Mouse (Mus musculus): ENCODE results near the gene Rmnd1. TPM values are rescaled to one million over a fixed set of nuclear protein-coding genes. Genes with fewer than 3 reads are reported as not detected.
"Not testable (repeated sequence)": the region's sequence is repeated elsewhere in the genome, so short reads cannot be mapped to it uniquely, and the experiment has no call there.

Gene Rmnd1
- polyA plus RNA-seq, 1 experiment from 2014 or later = 51.9 TPM

DNA sequence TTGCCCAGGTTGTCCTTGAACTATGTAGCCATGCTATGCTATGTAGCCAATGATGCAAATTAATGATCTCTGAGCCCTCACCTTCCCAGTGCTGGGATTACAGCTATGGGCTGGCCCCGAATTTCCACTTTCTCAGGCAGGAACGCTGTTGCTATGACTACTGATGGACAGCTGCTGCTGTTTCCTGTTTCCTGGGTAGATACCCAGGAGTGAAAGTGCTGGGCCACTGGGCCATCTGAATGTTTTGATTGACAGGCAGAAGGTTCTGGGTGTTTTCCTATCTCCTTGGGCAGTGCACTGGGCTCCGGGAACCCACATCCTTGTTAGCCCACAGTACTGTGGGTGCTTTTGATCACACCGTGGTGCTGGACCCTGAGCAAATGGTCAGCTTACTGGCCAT, 24.2 kb upstream of the Rmnd1 start:
- H3K9me3 ChIP-seq (ENCODE audit: control insufficient read depth, low read length) = no peaks in the 10 kb centered on the region
- H3K36me3 ChIP-seq (ENCODE audit: control insufficient read depth, insufficient read depth, low read length) = no peaks in the 10 kb centered on the region
- no peak overlapping the region for H3K9ac ChIP-seq (ENCODE audit: low read depth, low read length)
- 81% methylated on average over 4 of the region's 4 CpGs for WGBS
- no peaks in the 10 kb centered on the region for H3K4me1 ChIP-seq (replicated peaks; ENCODE audit: control insufficient read depth, insufficient read depth, low read length)
- no peaks in the 10 kb centered on the region for H3K27me3 ChIP-seq (ENCODE audit: control insufficient read depth, insufficient read depth, low read length)
- DNase-seq (ENCODE audit: low spot score) = no peak
- ATAC-seq (ENCODE audit: low FRiP score) = no peak
- no peak overlapping the region for H3K4me2 ChIP-seq (replicated peaks; ENCODE audit: low read depth, low read length)
- H3K4me3 ChIP-seq (ENCODE audit: low read depth, low read length) = no peak overlapping the region
- no peak overlapping the region for H3K27ac ChIP-seq (ENCODE audit: low read depth, low read length)

DNA sequence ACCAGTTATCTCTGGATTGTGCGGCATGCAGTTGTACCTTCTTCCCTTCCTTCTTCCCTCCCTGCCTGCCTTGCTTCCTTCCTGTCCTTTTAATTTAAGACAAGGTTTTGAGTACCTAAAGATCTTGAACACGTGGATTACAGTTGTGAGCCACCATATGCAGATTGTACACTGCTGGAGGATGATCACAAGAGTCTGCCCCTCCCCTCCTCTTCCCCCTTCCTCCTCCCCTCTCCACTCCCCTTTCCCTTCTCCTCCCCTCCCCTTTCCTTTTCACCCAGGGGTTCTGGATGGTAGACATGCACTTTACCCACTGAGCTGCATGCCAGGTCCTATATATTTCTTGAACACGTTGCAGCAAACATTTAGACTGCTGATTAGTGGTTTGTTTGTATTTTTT, 3.2 kb upstream of the Rmnd1 start:
- Histone ChIP-seq H3K27ac (ENCODE audit: low read depth, low read length) (no peak overlapping the region), H3K4me2 (replicated peaks; ENCODE audit: low read depth, low read length) (no peak overlapping the region), H3K27me3 (ENCODE audit: control insufficient read depth, insufficient read depth, low read length) (no peaks in the 10 kb centered on the region), H3K9ac (ENCODE audit: low read depth, low read length) (no peak overlapping the region), H3K36me3 (ENCODE audit: control insufficient read depth, insufficient read depth, low read length) (peaks cover 2% of the 10 kb centered on the region; the same call in 1 of the 2 replicates), H3K9me3 (ENCODE audit: control insufficient read depth, low read length) (no peaks in the 10 kb centered on the region), H3K4me3 (ENCODE audit: low read depth, low read length) (no peak overlapping the region), H3K4me1 (replicated peaks; ENCODE audit: control insufficient read depth, insufficient read depth, low read length) (no peaks in the 10 kb centered on the region)
- DNase-seq (ENCODE audit: low spot score) = no peak
- ATAC-seq (ENCODE audit: low FRiP score) = no peak
- 91% methylated on average over 3 of the region's 3 CpGs for WGBS

DNA sequence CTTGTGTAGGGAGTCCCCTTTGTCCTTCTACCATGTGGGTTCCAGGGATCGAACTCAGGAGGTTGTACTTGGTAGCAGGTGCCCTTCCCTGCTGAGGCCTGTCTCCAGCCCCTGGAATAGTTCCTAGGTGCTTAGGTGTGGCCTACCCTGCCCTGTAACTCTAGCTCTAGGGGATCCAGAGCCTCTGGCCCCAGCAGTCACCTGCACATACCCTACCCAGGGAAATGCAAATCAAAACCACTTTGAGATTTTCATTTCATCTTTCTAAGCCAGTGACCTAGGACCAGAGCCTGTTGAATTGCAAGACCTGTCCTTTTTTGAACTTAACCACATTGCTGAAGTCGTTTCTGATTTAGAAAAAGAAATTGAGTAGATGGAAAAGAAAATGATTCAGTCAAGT, 1.7 kb upstream of the Rmnd1 start:
- not testable (repeated sequence) for H3K4me3 ChIP-seq (ENCODE audit: low read depth, low read length); H3K4me2 ChIP-seq (replicated peaks; ENCODE audit: low read depth, low read length); H3K9ac ChIP-seq (ENCODE audit: low read depth, low read length); ATAC-seq (ENCODE audit: low FRiP score); H3K27me3 ChIP-seq (ENCODE audit: control insufficient read depth, insufficient read depth, low read length); DNase-seq (ENCODE audit: low spot score); H3K36me3 ChIP-seq (ENCODE audit: control insufficient read depth, insufficient read depth, low read length); H3K27ac ChIP-seq (ENCODE audit: low read depth, low read length); H3K9me3 ChIP-seq (ENCODE audit: control insufficient read depth, low read length); H3K4me1 ChIP-seq (replicated peaks; ENCODE audit: control insufficient read depth, insufficient read depth, low read length)
- WGBS = 93% methylated on average over 2 of the region's 2 CpGs

DNA sequence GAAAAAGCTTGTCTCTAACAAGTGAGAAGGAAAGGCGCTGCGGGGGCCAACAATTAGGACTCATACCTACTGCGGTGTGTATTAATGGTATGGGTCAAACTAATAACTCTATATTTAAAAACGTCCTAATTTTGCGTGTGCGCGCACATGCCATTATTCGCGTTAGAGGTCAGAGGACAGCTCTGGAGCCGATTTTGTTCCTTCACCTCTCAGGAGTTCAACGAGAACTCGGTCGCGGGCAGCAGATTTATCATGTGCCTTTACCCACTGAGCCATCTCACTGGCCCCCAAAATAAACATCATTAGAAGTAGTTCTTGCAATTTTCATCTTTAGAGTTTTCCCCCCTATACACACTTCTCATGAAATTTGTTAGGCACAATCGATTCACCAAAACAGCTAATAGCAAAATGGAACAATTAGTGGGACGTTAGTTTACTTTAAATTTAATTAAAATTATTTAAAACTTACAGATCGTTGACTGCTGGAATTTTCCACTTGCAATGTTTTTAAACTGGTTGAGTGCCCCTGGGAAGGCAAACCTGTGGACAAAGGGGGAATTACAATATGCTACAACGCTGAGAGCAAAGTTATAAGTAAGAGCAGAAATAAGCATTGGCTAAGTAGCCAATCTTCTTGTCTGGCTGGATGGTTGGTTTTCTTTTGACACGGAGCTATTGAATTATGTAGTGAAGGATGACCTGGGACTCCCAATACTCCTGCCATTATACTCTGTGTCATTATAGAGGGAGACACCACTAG, 988 bp upstream of the Rmnd1 start:
- H3K27ac ChIP-seq (ENCODE audit: low read depth, low read length) = peak overlapping the region; percentile 72
- no peaks in the 10 kb centered on the region for H3K4me1 ChIP-seq (replicated peaks; ENCODE audit: control insufficient read depth, insufficient read depth, low read length)
- H3K36me3 ChIP-seq (ENCODE audit: control insufficient read depth, insufficient read depth, low read length) = no peaks in the 10 kb centered on the region
- 11% methylated on average over 19 of the region's 19 CpGs for WGBS
- no peaks in the 10 kb centered on the region for H3K9me3 ChIP-seq (ENCODE audit: control insufficient read depth, low read length)
- peak overlapping the region; percentile 77 for H3K9ac ChIP-seq (ENCODE audit: low read depth, low read length)
- H3K27me3 ChIP-seq (ENCODE audit: control insufficient read depth, insufficient read depth, low read length) = no peaks in the 10 kb centered on the region
- DNase-seq (ENCODE audit: low spot score) (peak; percentile 42), ATAC-seq (ENCODE audit: low FRiP score) (no peak; the same call in 1 of the 2 replicates)
- peak overlapping the region; percentile 65 for H3K4me3 ChIP-seq (ENCODE audit: low read depth, low read length)
- H3K4me2 ChIP-seq (replicated peaks; ENCODE audit: low read depth, low read length) = peak overlapping the region; percentile 52

DNA sequence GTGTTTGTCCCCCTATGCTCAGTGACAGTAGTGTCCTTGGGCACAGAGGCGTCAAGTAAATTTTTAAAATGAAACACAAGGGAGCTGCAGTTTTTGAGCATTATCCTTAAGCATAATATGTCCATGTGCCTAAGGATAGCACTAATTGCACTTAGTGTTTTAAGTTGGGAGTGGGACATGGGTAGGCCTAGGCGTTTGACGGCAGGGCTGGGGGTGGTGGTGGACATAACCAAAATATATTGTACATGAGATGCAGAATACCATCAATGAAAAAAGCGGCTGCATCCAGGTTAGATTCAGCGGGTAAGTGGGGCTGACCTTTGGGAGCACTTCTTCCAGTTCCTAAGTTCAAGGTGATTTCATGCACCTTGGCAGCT, 454 bp downstream of the Rmnd1 start:
- Histone ChIP-seq H3K9ac (ENCODE audit: low read depth, low read length) (peak overlapping the region; percentile 69), H3K4me3 (ENCODE audit: low read depth, low read length) (peak overlapping the region; percentile 65), H3K27me3 (ENCODE audit: control insufficient read depth, insufficient read depth, low read length) (no peaks in the 10 kb centered on the region), H3K27ac (ENCODE audit: low read depth, low read length) (no peak overlapping the region), H3K9me3 (ENCODE audit: control insufficient read depth, low read length) (no peaks in the 10 kb centered on the region), H3K4me2 (replicated peaks; ENCODE audit: low read depth, low read length) (peak overlapping the region; percentile 74), H3K36me3 (ENCODE audit: control insufficient read depth, insufficient read depth, low read length) (no peaks in the 10 kb centered on the region), H3K4me1 (replicated peaks; ENCODE audit: control insufficient read depth, insufficient read depth, low read length) (no peaks in the 10 kb centered on the region)
- 18% methylated on average over 5 of the region's 5 CpGs for WGBS
- ATAC-seq (ENCODE audit: low FRiP score) (no peak; the same call in 1 of the 2 replicates), DNase-seq (ENCODE audit: low spot score) (no peak)

DNA sequence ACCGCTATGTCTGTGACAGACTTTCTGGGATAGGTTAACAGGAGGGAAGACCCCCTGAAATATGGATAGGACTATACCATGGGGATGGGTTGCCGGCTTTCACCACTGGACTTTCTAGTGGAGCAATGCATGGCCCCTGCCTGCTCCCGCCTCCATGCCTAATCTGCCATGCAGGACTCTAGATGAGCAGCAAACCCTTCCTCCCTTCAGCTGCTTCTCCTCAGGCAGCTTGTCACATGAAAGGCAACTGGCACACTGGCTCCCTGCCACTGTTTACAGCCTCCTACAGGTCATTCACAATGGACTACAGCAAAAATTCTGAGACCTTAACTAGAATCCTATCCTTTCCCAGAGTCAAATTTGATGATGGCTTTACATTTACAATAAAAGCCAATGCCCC, 1.4 kb downstream of the Rmnd1 start:
- DNase-seq (ENCODE audit: low spot score) = no peak
- no peak overlapping the region; the same call in 1 of the 2 replicates for H3K9ac ChIP-seq (ENCODE audit: low read depth, low read length)
- no peak overlapping the region for H3K4me2 ChIP-seq (replicated peaks; ENCODE audit: low read depth, low read length)
- H3K27me3 ChIP-seq (ENCODE audit: control insufficient read depth, insufficient read depth, low read length) = no peaks in the 10 kb centered on the region
- H3K27ac ChIP-seq (ENCODE audit: low read depth, low read length) = no peak overlapping the region
- WGBS = 90% methylated on average over 3 of the region's 3 CpGs
- no peak overlapping the region for H3K4me3 ChIP-seq (ENCODE audit: low read depth, low read length)
- H3K4me1 ChIP-seq (replicated peaks; ENCODE audit: control insufficient read depth, insufficient read depth, low read length) = no peaks in the 10 kb centered on the region
- H3K9me3 ChIP-seq (ENCODE audit: control insufficient read depth, low read length) = no peaks in the 10 kb centered on the region
- ATAC-seq (ENCODE audit: low FRiP score) = no peak
- H3K36me3 ChIP-seq (ENCODE audit: control insufficient read depth, insufficient read depth, low read length) = no peaks in the 10 kb centered on the region

DNA sequence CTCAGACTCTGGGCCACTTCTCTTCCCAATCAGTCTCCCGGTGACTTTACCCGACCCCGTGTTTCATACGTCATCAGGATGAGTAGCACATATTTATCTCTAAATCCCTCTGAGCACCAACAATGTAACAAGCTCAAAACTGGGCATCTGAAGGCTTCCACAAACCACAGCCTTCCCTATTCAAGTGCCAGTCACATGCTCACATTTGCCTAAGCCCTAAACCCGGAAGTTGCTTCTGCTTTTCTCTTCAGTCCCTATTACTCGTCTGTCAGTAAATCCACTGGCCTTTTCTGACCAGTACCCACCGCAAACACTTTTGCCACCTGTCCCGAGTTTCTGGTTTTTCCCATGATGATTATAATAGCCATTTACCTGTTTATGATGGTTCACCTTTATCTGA, 1.8 kb downstream of the Rmnd1 start:
- Histone ChIP-seq H3K27ac (ENCODE audit: low read depth, low read length) (no peak overlapping the region), H3K9ac (ENCODE audit: low read depth, low read length) (no peak overlapping the region), H3K9me3 (ENCODE audit: control insufficient read depth, low read length) (no peaks in the 10 kb centered on the region), H3K4me2 (replicated peaks; ENCODE audit: low read depth, low read length) (no peak overlapping the region), H3K27me3 (ENCODE audit: control insufficient read depth, insufficient read depth, low read length) (no peaks in the 10 kb centered on the region), H3K4me3 (ENCODE audit: low read depth, low read length) (no peak overlapping the region), H3K4me1 (replicated peaks; ENCODE audit: control insufficient read depth, insufficient read depth, low read length) (no peaks in the 10 kb centered on the region), H3K36me3 (ENCODE audit: control insufficient read depth, insufficient read depth, low read length) (no peaks in the 10 kb centered on the region)
- no peak for ATAC-seq (ENCODE audit: low FRiP score)
- no peak for DNase-seq (ENCODE audit: low spot score)
- WGBS = 94% methylated on average over 8 of the region's 8 CpGs

DNA sequence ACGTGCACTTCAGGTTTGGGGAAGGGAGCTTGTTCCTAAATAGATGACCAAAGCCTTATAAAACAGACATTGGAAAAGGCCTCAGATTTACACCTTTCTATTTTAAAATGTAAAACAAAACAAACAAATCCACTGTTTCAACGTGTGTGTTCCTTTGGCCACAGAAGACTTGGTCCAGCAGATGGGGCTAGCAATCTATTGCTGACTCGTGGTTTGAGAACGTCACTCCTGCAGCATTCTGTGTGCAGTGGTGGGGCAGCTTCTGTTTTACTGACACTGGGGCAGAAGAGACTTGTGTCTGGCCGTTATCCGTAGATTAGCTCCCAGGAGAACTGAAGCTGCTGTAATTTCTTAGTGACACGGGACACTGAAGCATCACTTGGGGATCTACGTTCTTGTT, 6.9 kb downstream of the Rmnd1 start:
- no peaks in the 10 kb centered on the region for H3K27me3 ChIP-seq (ENCODE audit: control insufficient read depth, insufficient read depth, low read length)
- no peak for ATAC-seq (ENCODE audit: low FRiP score)
- WGBS = 88% methylated on average over 8 of the region's 8 CpGs
- no peak overlapping the region for H3K9ac ChIP-seq (ENCODE audit: low read depth, low read length)
- DNase-seq (ENCODE audit: low spot score) = no peak
- no peak overlapping the region for H3K4me2 ChIP-seq (replicated peaks; ENCODE audit: low read depth, low read length)
- no peaks in the 10 kb centered on the region for H3K36me3 ChIP-seq (ENCODE audit: control insufficient read depth, insufficient read depth, low read length)
- no peaks in the 10 kb centered on the region for H3K4me1 ChIP-seq (replicated peaks; ENCODE audit: control insufficient read depth, insufficient read depth, low read length)
- H3K27ac ChIP-seq (ENCODE audit: low read depth, low read length) = no peak overlapping the region
- H3K9me3 ChIP-seq (ENCODE audit: control insufficient read depth, low read length) = no peaks in the 10 kb centered on the region
- H3K4me3 ChIP-seq (ENCODE audit: low read depth, low read length) = no peak overlapping the region

DNA sequence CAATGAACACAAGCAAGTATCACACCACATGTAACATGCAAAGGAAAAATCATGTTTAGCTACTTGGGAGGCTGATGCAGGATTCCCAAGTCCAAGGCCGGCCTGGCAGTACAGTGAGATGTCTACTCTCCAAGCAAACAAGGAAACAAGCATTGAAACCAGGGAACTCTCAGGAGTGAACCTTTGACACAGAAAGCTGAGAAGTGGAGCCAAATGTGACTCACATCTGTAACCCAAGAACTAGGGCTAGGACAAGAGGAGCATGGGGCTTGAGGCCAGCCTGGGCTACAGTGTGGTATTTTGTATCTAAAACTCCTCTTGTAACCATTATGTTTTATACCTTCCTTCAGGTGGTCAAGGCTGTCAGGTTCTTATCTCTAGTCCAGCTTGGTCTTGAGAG, 25.0 kb downstream of the Rmnd1 start:
- Histone ChIP-seq H3K27me3 (ENCODE audit: control insufficient read depth, insufficient read depth, low read length) (no peaks in the 10 kb centered on the region), H3K4me3 (ENCODE audit: low read depth, low read length) (no peak overlapping the region), H3K4me2 (replicated peaks; ENCODE audit: low read depth, low read length) (no peak overlapping the region), H3K36me3 (ENCODE audit: control insufficient read depth, insufficient read depth, low read length) (no peaks in the 10 kb centered on the region), H3K9me3 (ENCODE audit: control insufficient read depth, low read length) (no peaks in the 10 kb centered on the region), H3K27ac (ENCODE audit: low read depth, low read length) (no peak overlapping the region), H3K9ac (ENCODE audit: low read depth, low read length) (no peak overlapping the region), H3K4me1 (replicated peaks; ENCODE audit: control insufficient read depth, insufficient read depth, low read length) (no peaks in the 10 kb centered on the region)
- 93% methylated on average over 1 of the region's 1 CpGs for WGBS
- ATAC-seq (ENCODE audit: low FRiP score) (no peak), DNase-seq (ENCODE audit: low spot score) (no peak)
